Mouse (Mus musculus) olfactory bulb, adult 2 months (tissue): ENCODE results near the gene Mtus2. TPM values are rescaled to one million over a fixed set of nuclear protein-coding genes. Genes with fewer than 3 reads are reported as not detected.
"Not testable (repeated sequence)": the region's sequence is repeated elsewhere in the genome, so short reads cannot be mapped to it uniquely, and the experiment has no call there.

Source experiments
- H3K27ac ChIP-seq: fragments of 200-500 bp; 2 replicates; pipeline ENCODE4 v1.5.1; 2012; ENCODE audit warnings: low read depth, low read length; ENCODE audit not compliant: insufficient read depth
- H3K4me1 ChIP-seq: fragments of 200-500 bp; 2 replicates; pipeline ENCODE4 v1.6.1; 2012; ENCODE audit warnings: low read length; ENCODE audit not compliant: control insufficient read depth, insufficient read depth
- H3K4me3 ChIP-seq: fragments of 200-500 bp; 2 replicates; pipeline ENCODE4 v1.5.1; 2012; ENCODE audit warnings: mild to moderate bottlenecking, low read depth, low read length, moderate library complexity; ENCODE audit not compliant: insufficient read depth
- CTCF ChIP-seq: fragments of 200-500 bp; IDR thresholded peaks from 2 replicates; pipeline ENCODE4 v1.5.1; 2012; ENCODE audit warnings: low read depth, mild to moderate bottlenecking, low read length, moderate library complexity; ENCODE audit not compliant: insufficient read depth
- POLR2A ChIP-seq: fragments of 200-500 bp; IDR thresholded peaks from 2 replicates; pipeline ENCODE4 v1.6.1; 2012; ENCODE audit warnings: mild to moderate bottlenecking, low read depth, low read length, moderate library complexity; ENCODE audit not compliant: insufficient read depth
- WGBS: fragments of 180-500 bp; shearing (Covaris S2); methylation state at CpG from one replicate; pipeline ENCODE4 v1.1.7; 2018; 5-methylcytosine and 5-hydroxymethylcytosine counted together
- polyA plus RNA-seq: library from polyadenylated mRNA; stranded (reverse); fragments of >200 nt; gene quantifications from 2 replicates; pipeline ENCODE4 v1.2.4, GENCODE M21; 2012; ENCODE audit warnings: low replicate concordance; ENCODE audit not compliant: missing spikeins, insufficient read depth, insufficient read length

The Mtus2 gene
- polyA plus RNA-seq, 1 experiment: not detected

DNA sequence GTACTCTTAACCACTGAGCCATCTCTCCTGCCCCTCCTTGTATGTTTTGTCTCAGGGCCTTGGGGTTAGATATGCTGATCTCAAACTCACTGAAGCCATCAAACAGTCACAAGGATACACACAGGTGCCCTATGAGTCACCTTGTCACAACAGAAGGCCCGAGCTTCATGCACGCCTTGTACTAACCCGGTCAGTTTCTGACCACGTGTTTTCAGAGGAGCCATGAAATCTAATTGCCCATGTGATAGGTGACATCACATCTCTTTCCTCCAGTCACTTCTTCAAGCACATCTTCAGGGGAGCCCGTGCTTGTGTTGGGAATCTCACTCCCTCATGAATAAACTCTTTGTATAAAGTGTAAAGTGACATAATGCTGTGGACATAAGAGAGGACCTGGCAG, 32.5 kb upstream of the Mtus2 start:
- TF ChIP-seq CTCF: no peak
- TF ChIP-seq POLR2A: no peak
- Histone ChIP-seq H3K4me3 (no peak overlapping the region), H3K4me1 (no peaks in the 10 kb centered on the region), H3K27ac (no peak overlapping the region)
- 86% methylated on average over 5 of the region's 5 CpGs for WGBS

DNA sequence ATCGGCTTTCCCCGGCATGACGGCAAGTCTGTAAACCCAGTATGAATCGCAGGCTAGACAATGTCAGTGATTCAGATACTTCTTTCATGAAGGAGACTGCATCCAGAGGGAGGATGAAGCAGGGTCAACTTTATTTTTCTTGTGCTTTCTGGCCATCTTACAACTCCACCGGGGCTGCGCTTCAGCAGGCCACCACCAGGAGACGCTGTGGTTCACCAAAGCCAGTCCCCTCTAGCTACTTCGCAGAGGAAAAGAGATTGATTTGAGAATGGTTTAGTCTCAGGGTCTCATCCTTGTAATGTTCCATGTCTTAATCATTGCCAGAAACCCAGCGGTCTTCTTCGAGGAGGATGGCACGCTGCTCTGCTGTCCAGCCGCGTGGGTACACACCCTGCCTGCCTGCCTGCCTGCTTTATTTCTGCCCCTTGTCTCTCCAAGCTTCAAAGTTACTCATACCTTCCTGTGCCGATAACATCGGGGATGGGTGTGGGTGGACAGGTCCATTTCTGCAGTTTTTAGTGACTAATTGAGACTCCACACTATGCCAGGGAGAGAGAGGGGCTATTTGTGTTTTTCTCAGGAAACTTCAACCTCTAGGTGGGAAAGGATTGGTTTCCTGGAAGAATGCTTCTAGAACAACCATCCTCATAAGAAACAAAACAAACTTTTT, 31.1 kb upstream of the Mtus2 start:
- H3K4me1 ChIP-seq: no peaks in the 10 kb centered on the region
- 65% methylated on average over 15 of the region's 15 CpGs for WGBS
- H3K4me3 ChIP-seq: no peak overlapping the region
- no peak overlapping the region for H3K27ac ChIP-seq
- TF ChIP-seq CTCF (no peak), POLR2A (no peak)

DNA sequence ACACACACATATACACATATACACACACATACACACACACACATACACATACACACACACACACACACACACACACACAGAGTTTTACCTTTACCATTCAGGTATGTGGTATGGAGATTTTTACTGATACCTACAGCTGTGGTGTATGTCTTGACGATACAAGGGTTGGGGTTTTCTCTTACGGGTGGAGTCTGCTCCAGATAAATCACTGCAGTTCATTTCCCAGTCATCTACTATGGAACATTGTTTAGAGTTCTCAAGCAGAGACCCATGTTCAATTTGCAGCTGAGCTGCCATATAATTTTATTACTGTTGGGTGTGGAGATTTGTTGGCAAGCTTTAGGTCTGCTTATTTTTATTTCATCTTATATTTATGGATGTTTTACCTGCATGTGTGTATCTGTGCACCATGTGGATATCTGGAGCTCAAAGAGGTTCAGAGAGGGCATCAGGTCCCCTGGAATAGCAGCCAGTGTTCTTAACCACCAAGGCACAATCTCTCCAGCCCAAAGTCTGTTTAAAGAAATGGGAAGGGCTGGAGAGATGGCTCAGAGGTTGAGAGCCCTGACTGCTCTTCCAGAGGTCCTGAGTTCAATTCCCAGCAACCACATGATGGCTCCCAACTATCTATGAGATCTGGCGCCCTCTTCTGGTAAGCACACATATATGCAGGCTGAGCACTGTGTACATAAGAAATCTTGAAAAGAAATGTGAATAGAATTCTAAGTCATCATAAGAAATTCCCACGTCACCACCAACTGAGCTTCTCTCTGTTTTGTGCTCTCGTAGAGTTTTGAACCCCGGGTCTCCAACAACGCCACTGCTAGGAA, 28.2 kb upstream of the Mtus2 start:
- Histone ChIP-seq H3K4me3 (no peak overlapping the region), H3K4me1 (no peaks in the 10 kb centered on the region), H3K27ac (no peak overlapping the region)
- 78% methylated on average over 7 of the region's 7 CpGs for whole genome bisulfite sequencing
- no peak for TF ChIP-seq POLR2A
- no peak for TF ChIP-seq CTCF

DNA sequence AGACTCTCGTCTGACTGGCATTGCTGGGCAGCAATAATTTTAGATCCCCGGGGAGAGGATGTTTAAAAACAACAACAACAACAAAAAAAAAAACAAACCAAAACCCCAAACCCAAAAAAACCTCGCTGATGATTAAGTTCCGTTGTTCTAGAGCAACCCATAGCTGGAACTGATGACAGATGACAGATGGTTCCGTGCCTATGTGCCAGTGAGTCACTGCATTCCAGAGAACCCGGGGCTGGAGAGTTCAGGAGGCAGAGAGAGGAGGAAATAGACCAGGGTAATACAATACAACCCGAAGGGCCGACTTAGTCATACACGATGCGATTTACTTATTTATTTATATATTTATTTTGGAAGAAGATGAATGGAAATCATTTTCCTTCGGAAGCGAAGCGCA, 22.0 kb upstream of the Mtus2 start:
- H3K4me3 ChIP-seq: no peak overlapping the region
- TF ChIP-seq CTCF (no peak), POLR2A (no peak)
- no peak overlapping the region for H3K27ac ChIP-seq
- H3K4me1 ChIP-seq: peaks cover 5% of the 10 kb centered on the region
- 66% methylated on average over 13 of the region's 13 CpGs for WGBS

DNA sequence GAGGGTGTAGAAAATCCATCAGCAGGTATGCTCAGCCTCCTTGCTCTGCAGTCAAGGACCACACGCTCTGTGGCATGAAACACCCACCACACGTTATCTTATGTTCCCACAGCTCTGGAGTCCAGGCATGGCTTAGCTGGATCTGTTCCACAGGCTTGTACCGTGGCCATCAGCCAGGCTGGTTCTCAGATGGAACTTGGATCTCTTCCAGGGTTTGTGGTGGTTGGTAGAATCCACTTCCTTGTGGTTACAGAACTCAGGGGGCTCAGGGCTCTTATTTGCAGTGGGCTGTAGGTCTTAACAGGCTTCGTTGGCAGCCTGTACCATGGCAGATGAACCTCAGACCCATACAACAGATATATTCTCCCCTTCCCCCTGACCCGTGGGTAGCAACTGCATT, 17.9 kb upstream of the Mtus2 start:
- no peak overlapping the region for H3K27ac ChIP-seq
- TF ChIP-seq CTCF (no peak), POLR2A (no peak)
- 56% methylated on average over 5 of the region's 5 CpGs for WGBS
- peaks cover 5% of the 10 kb centered on the region for H3K4me1 ChIP-seq
- H3K4me3 ChIP-seq: no peak overlapping the region

DNA sequence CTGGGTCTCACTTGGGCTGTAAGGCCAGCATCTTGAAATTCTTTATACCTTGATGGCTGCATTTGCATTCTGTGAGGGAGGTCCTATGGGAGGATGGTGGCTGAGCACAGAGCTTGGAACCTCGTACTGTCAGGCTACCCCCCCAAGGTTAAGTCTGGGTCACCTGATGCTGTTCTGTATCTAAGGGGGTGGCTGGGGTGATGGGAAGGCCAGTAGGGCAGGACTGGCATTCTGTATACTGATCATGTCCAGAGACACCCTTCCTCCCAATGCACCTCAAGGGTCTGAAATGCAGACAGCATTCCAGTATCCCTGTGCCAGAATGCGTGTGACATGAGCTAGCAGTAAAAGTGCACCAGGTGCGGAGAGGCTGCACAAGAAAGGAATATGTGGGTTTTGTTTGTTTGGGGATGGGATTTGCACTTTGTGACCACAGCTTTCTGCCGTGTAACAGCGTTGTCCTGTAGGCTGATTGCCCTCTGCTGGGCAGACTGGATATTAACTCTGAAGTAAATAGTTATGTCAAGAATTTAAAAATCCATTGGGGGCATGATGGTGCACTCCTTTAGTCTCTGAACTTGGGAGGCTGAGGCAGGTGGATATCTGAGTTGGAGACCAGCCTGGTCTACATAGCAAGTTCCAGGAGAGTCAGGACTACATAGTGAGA, 12.0 kb upstream of the Mtus2 start:
- Histone ChIP-seq H3K4me3 (no peak overlapping the region), H3K27ac (no peak overlapping the region), H3K4me1 (no peaks in the 10 kb centered on the region)
- WGBS: 31% methylated on average over 5 of the region's 5 CpGs
- TF ChIP-seq CTCF (no peak), POLR2A (no peak)

DNA sequence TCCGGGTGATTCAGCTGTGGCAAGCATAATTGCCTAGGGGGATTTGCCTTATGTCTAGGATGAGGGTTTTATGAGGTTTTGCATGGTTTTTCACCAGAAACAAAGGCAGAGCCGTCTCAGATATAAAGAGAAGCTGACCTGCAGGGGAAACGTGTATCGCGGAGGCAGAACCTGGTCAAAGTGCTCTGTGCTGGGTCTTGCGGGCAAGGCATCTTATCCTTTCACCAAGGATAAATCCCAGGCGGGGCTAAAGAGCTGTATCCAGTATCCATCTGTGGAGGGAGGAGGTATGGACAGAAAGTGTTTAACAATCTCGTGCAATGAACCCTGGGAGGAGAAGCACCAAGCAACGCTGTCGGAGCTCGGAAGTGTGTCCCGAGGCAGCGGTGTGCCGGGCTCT, 7.2 kb upstream of the Mtus2 start:
- Histone ChIP-seq H3K27ac (no peak overlapping the region), H3K4me1 (no peaks in the 10 kb centered on the region), H3K4me3 (no peak overlapping the region)
- WGBS: 78% methylated on average over 14 of the region's 14 CpGs
- TF ChIP-seq CTCF: no peak
- TF ChIP-seq POLR2A: no peak

DNA sequence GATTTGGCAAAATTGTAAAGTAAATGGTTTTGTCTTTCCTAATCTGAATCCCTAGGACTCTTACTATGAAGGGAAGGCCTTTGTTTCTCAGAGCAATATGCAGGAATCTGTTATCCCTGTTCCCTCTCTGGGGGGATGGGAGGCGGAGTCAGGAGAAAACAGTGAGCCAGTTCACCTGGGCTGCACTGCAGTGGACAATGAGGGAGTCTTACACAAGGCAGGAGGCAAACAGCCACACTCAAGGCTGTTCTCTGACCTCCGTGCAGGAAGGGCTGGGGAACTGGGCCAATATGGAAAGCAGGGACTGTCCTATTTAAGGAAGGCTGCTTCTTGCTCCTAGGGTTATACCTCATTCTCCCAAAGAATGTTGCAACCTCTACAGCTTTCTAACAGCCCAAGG, 5.4 kb upstream of the Mtus2 start:
- H3K4me1 ChIP-seq: peaks cover 3% of the 10 kb centered on the region; the same call in 1 of the 2 replicates
- H3K4me3 ChIP-seq: no peak overlapping the region
- no peak for TF ChIP-seq POLR2A
- no peak for TF ChIP-seq CTCF
- 70% methylated on average over 2 of the region's 2 CpGs for WGBS
- H3K27ac ChIP-seq: no peak overlapping the region

DNA sequence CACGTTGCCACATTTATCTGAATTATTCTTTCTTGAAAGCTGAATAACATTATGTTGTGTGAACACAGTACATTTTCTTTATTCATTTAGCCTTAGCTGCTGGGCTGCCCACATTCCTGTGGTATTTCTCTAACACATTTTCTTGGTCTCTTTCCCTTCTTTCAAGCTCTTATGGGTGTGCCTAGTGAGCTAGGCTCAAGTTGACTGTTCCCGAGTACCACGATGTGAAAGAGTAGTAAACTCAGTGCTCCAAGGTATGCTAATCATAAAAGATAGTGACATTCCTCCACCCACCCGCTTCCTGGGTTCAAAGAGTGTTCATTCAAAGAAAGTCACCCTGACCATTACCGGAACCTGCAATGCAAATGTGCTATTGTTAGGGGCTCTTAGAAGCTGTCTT, 3.9 kb upstream of the Mtus2 start:
- H3K27ac ChIP-seq, H3K4me1 ChIP-seq, H3K4me3 ChIP-seq: not testable (repeated sequence)
- 88% methylated on average over 5 of the region's 5 CpGs for WGBS
